Mouse (Mus musculus) embryonic facial prominence, embryonic 15.5 days (tissue): Measurements from ENCODE around the gene Acsbg2. TPM values are rescaled to one million over a fixed set of nuclear protein-coding genes. Genes with fewer than 3 reads are reported as not detected.

Experiments used
- ATAC-seq: fragments of 200-750 bp; cut with Nextera tagmentation; 2 replicates; pipeline ENCODE4 v1.8.0; 2017; ENCODE audit warnings: low read depth, moderate TSS enrichment; ENCODE audit not compliant: insufficient number of reproducible peaks, low FRiP score, low TSS enrichment
- H3K27ac ChIP-seq: fragments of 300-500 bp; sonication (generic); replicated peaks from 2 replicates; pipeline ENCODE4 v1.5.1; 2015; ENCODE audit warnings: mild to moderate bottlenecking, inconsistent platforms
- H3K27me3 ChIP-seq: fragments of 300-500 bp; sonication (generic); 2 replicates; pipeline ENCODE4 v1.6.1; 2015; ENCODE audit warnings: inconsistent platforms
- H3K36me3 ChIP-seq: fragments of 300-500 bp; sonication (generic); 2 replicates; pipeline ENCODE4 v1.6.1; 2015; ENCODE audit warnings: mild to moderate bottlenecking, inconsistent platforms
- H3K4me1 ChIP-seq: fragments of 300-500 bp; sonication (generic); 2 replicates; pipeline ENCODE4 v1.6.1; 2015; ENCODE audit warnings: inconsistent platforms
- H3K4me2 ChIP-seq: fragments of 300-500 bp; sonication (generic); replicated peaks from 2 replicates; pipeline ENCODE4 v1.6.1; 2015; ENCODE audit warnings: mild to moderate bottlenecking, inconsistent platforms
- H3K4me3 ChIP-seq: fragments of 300-500 bp; sonication (generic); replicated peaks from 2 replicates; pipeline ENCODE4 v1.5.1; 2015; ENCODE audit warnings: mild to moderate bottlenecking, inconsistent platforms
- H3K9ac ChIP-seq: fragments of 300-500 bp; sonication (generic); 2 replicates; pipeline ENCODE4 v1.6.1; 2015; ENCODE audit warnings: inconsistent platforms
- H3K9me3 ChIP-seq: fragments of 300-500 bp; sonication (generic); replicated peaks from 2 replicates; pipeline ENCODE4 v1.6.1; 2016; ENCODE audit warnings: inconsistent platforms
- WGBS: fragments of 180-500 bp; shearing (Covaris S2); methylation state at CpG from one replicate; pipeline ENCODE4 v1.1.7; 2015; 5-methylcytosine and 5-hydroxymethylcytosine counted together
- polyA plus RNA-seq: library from polyadenylated mRNA; unstranded; fragments of >200 nt; fragmentation: Nextera tagmentation; extraction: Ambion mirVana; gene quantifications from 2 replicates; pipeline ENCODE4 v1.2.1, GENCODE M21; 2015

The Acsbg2 gene
- polyA plus RNA-seq, 1 experiment from 2014 or later, result 0.16 TPM

- H3K4me1 ChIP-seq, result no peaks in the 10 kb centered on the region
- no peak overlapping the region for H3K4me3 ChIP-seq
- no peaks in the 10 kb centered on the region for H3K9me3 ChIP-seq
- H3K4me2 ChIP-seq, result no peak overlapping the region
- H3K27me3 ChIP-seq, result no peaks in the 10 kb centered on the region
- H3K9ac ChIP-seq, result no peak overlapping the region
- WGBS, result 64% methylated on average over 6 of the region's 6 CpGs
- no peak overlapping the region for H3K27ac ChIP-seq
- ATAC-seq, result no peak
- no peaks in the 10 kb centered on the region for H3K36me3 ChIP-seq
Observed at GRCm38 (mm10) chr17:56793614-56794319, 80.5 kb downstream of the Acsbg2 start.

Other genes with a start within 250 kb of the Acsbg2 start
- 49.7 and 50.5 TPM in 2 replicates for gene Lonp1, start 247.6 kb downstream of the Acsbg2 start, polyA plus RNA-seq
- gene Catsperd, start 246.3 kb downstream of the Acsbg2 start, polyA plus RNA-seq, result 0.45 and 1.0 TPM in 2 replicates
- 90.4 and 91.7 TPM in 2 replicates for gene Ranbp3, start 201.2 kb downstream of the Acsbg2 start, polyA plus RNA-seq
- 422 and 425 TPM in 2 replicates for gene Ndufa11, start 156.7 kb downstream of the Acsbg2 start, polyA plus RNA-seq
- gene Vmac, start 156.4 kb downstream of the Acsbg2 start, polyA plus RNA-seq, result 23.9 and 26.1 TPM in 2 replicates
- 24.6 and 29.5 TPM in 2 replicates for gene Nrtn, start 116.9 kb downstream of the Acsbg2 start, polyA plus RNA-seq
- 44.4 and 47.8 TPM in 2 replicates for gene Dus3l, start 109.7 kb downstream of the Acsbg2 start, polyA plus RNA-seq
- gene Prr22, start 104.2 kb downstream of the Acsbg2 start, polyA plus RNA-seq, result 0.49 and 1.2 TPM in 2 replicates
- 7.5 and 9.9 TPM in 2 replicates for gene Rfx2, start 43.4 kb downstream of the Acsbg2 start, polyA plus RNA-seq
- 0.27 and 0.29 TPM in 2 replicates for gene 1700061G19Rik, start 1.0 kb upstream of the Acsbg2 start, polyA plus RNA-seq
- gene Mllt1, start 61.0 kb upstream of the Acsbg2 start, polyA plus RNA-seq, result 53.9 and 56.9 TPM in 2 replicates
- 10.2 and 10.4 TPM in 2 replicates for gene Acer1, start 107.7 kb upstream of the Acsbg2 start, polyA plus RNA-seq
- gene Clpp, start 115.9 kb upstream of the Acsbg2 start, polyA plus RNA-seq, result 136 and 139 TPM in 2 replicates
- gene Alkbh7, start 122.9 kb upstream of the Acsbg2 start, polyA plus RNA-seq, result 34.9 and 42.3 TPM in 2 replicates
- gene Pspn, start 125.6 kb upstream of the Acsbg2 start, polyA plus RNA-seq, result not detected in 2 replicates
- gene Gtf2f1, start 136.8 kb upstream of the Acsbg2 start, polyA plus RNA-seq, result 64.3 and 68.2 TPM in 2 replicates
- gene Gm17949, start 137.0 kb upstream of the Acsbg2 start, polyA plus RNA-seq, result 0.56 and 0.60 TPM in 2 replicates
- gene Khsrp, start 157.1 kb upstream of the Acsbg2 start, polyA plus RNA-seq, result 40.7 and 41.4 TPM in 2 replicates
- gene Slc25a41, start 167.2 kb upstream of the Acsbg2 start, polyA plus RNA-seq, result not detected in 2 replicates
- 13.0 and 14.6 TPM in 2 replicates for gene Crb3, start 184.7 kb upstream of the Acsbg2 start, polyA plus RNA-seq
- gene Slc25a23, start 185.4 kb upstream of the Acsbg2 start, polyA plus RNA-seq, result 6.7 and 8.2 TPM in 2 replicates
- gene Dennd1c, start 204.1 kb upstream of the Acsbg2 start, polyA plus RNA-seq, result 2.6 and 4.9 TPM in 2 replicates
- 6.7 and 9.7 TPM in 2 replicates for gene Tubb4a, start 213.3 kb upstream of the Acsbg2 start, polyA plus RNA-seq
- gene Tnfsf9, start 230.9 kb upstream of the Acsbg2 start, polyA plus RNA-seq, result 5.8 and 6.0 TPM in 2 replicates